10 mouse cellular contexts compared by ENCODE assay signal in the genomic region with DNA sequence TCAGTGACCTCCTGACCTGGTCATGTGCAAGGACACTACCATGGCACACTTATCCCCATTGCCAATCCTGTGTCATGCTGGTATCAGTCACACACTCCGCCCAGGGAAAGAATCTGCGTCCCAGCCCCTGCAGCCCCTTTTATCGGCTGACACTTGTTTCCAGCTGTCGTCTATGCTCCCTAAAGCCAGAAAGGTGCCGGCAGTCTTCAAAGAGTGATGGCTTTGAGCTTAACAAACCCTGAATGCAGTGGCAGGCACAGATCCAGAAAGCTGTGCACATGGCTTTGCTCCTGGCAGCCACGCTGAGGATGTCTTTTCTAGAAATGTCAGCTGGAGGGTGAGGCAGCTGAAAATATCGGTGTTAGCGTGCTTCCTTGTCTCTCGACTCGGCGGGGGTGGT.
DNase-seq lines count a peak whose midpoint lies in the region; ATAC-seq lines count a peak whose summit lies in the region.
"Had no signal": no experiment of that assay in that cellular context is flagged by ENCODE, and none has a peak within 500 bp of the region (broad histone marks: within the 10 kb centered on the region; RNA-seq: fewer than 3 reads in every experiment).

No protein-coding gene starts in this region.

- no peaks in the 10 kb centered on the region for H3K27me3 ChIP-seq in liver, embryonic 13.5 days

- no peak overlapping the region for H3K9ac ChIP-seq in liver, embryonic 13.5 days

- DNase-seq in cerebellum, postnatal 14 days = peak; percentile 53 to 66
- no peak for DNase-seq in cerebellum, adult 9-10 months
- peak; percentile 27 for DNase-seq in kidney, postnatal 14 days
- DNase-seq in kidney, adult 18-20 months = no peak
- peak; percentile 48 for DNase-seq in adrenal gland, postnatal 25 days
- DNase-seq in liver, embryonic 13.5 days = peak; percentile 32
- DNase-seq in ovary, adult 18-20 months (ENCODE audit: low spot score) = no peak
- DNase-seq in layer of hippocampus, postnatal 25 days (ENCODE audit: extremely low spot score in 1 of 2, low spot score in 1 of 2) = no peak
- DNase-seq: cerebellum, postnatal 36 days had no signal

- H3K9me3 ChIP-seq in liver, embryonic 13.5 days (replicated peaks) = no peaks in the 10 kb centered on the region

- H3K4me2 ChIP-seq in liver, embryonic 13.5 days = peak overlapping the region; percentile 35

- H3K4me3 ChIP-seq in liver, embryonic 13.5 days (replicated peaks) = no peak overlapping the region

- peak; percentile 67 for ATAC-seq in liver, embryonic 13.5 days (ENCODE audit: low read depth)
- ATAC-seq: inflammation-experienced regulatory T-cells, adult 6 months had no signal

- no peaks in the 10 kb centered on the region for H3K36me3 ChIP-seq in liver, embryonic 13.5 days

- WGBS in liver, embryonic 13.5 days (ENCODE audit: insufficient replicate concordance) = 48% methylated on average over 11 of the region's 11 CpGs

- H3K27ac ChIP-seq in liver, embryonic 13.5 days = no peak overlapping the region

- H3K4me1 ChIP-seq in liver, embryonic 13.5 days (replicated peaks) = peaks cover 35% of the 10 kb centered on the region

Comparison
In these comparisons a context has a peak if more than half of its experiments do, and no peak if none do; other contexts are left out.
1. DNase-seq: peak in cerebellum, postnatal 14 days (2 of 2), kidney, postnatal 14 days (single experiment), adrenal gland, postnatal 25 days (single experiment) and liver, embryonic 13.5 days (single experiment); none in cerebellum, adult 9-10 months (single experiment), kidney, adult 18-20 months (single experiment), ovary, adult 18-20 months (single experiment) and layer of hippocampus, postnatal 25 days (0 of 2).